Mouse (Mus musculus): ENCODE measurements around the gene Rom1.
A peak's percentile ranks its signal among the peaks of the same experiment; 100 is the strongest.

Rom1 gene

GRCm38 (mm10) chr19:8942276-8942964 lies 13.3 kb upstream of the Rom1 start:
- DNase-seq (ENCODE audit: low read depth), result no peak

GRCm38 (mm10) chr19:8941515-8942217 lies 12.5 kb upstream of the Rom1 start, which contains the start of gene Mta2:
Gene Mta2 (plus strand): TSS chr19:8941875.
- peak; percentile 98 for DNase-seq (ENCODE audit: low read depth)

- no peak for DNase-seq (ENCODE audit: low read depth)
Measured at GRCm38 (mm10) chr19:8941136-8941514, 12.0 kb upstream of the Rom1 start.

- DNase-seq (ENCODE audit: low read depth), result no peak
Measured at GRCm38 (mm10) chr19:8940526-8941133, 11.5 kb upstream of the Rom1 start.

- no peak for DNase-seq (ENCODE audit: low read depth)
Measured at GRCm38 (mm10) chr19:8936736-8937135, 7.6 kb upstream of the Rom1 start.

GRCm38 (mm10) chr19:8930771-8931170 lies 1.6 kb upstream of the Rom1 start:
- no peak for DNase-seq (ENCODE audit: low read depth)

GRCm38 (mm10) chr19:8930117-8930516 lies 961 bp upstream of the Rom1 start:
- DNase-seq (ENCODE audit: low read depth), result no peak

GRCm38 (mm10) chr19:8928689-8929223 lies 400 bp downstream of the Rom1 start:
- DNase-seq (ENCODE audit: low read depth), result no peak

- DNase-seq (ENCODE audit: low read depth), result no peak
Measured at GRCm38 (mm10) chr19:8927891-8928525, 1.1 kb downstream of the Rom1 start.

- no peak for DNase-seq (ENCODE audit: low read depth)
Measured at GRCm38 (mm10) chr19:8926766-8927165, 2.4 kb downstream of the Rom1 start.

GRCm38 (mm10) chr19:8921741-8922140 lies 7.4 kb downstream of the Rom1 start:
- peak; percentile 35 for DNase-seq (ENCODE audit: low read depth)

GRCm38 (mm10) chr19:8920836-8921291 lies 8.3 kb downstream of the Rom1 start:
- peak; percentile 80 for DNase-seq (ENCODE audit: low read depth)

- peak; percentile 80 for DNase-seq (ENCODE audit: low read depth)
Measured at GRCm38 (mm10) chr19:8920073-8920736, 9.0 kb downstream of the Rom1 start, which contains the start of gene B3gat3. Gene B3gat3 (plus strand): TSS chr19:8920374.

- DNase-seq (ENCODE audit: low read depth), result no peak
Measured at GRCm38 (mm10) chr19:8919684-8920072, 9.5 kb downstream of the Rom1 start.

GRCm38 (mm10) chr19:8919000-8919399 lies 10.2 kb downstream of the Rom1 start:
- peak; percentile 22 for DNase-seq (ENCODE audit: low read depth)

- DNase-seq (ENCODE audit: low read depth), result no peak
Measured at GRCm38 (mm10) chr19:8914212-8914611, 14.9 kb downstream of the Rom1 start.

- no peak for DNase-seq (ENCODE audit: low read depth)
Measured at GRCm38 (mm10) chr19:8911810-8912209, 17.3 kb downstream of the Rom1 start.

GRCm38 (mm10) chr19:8908531-8908930 lies 20.6 kb downstream of the Rom1 start:
- no peak for DNase-seq (ENCODE audit: low read depth)

GRCm38 (mm10) chr19:8903412-8903811 lies 25.7 kb downstream of the Rom1 start:
- DNase-seq (ENCODE audit: low read depth), result no peak

GRCm38 (mm10) chr19:8899079-8899478 lies 30.1 kb downstream of the Rom1 start:
- DNase-seq (ENCODE audit: low read depth), result no peak

GRCm38 (mm10) chr19:8898576-8898975 lies 30.6 kb downstream of the Rom1 start:
- DNase-seq (ENCODE audit: low read depth), result peak; percentile 52
